Mouse (Mus musculus) forebrain, embryonic 16.5 days (tissue): ENCODE results near the gene Smtnl2. TPM values are rescaled to one million over a fixed set of nuclear protein-coding genes. Genes with fewer than 3 reads are reported as not detected.

Source experiments
- ATAC-seq: fragments of 200-750 bp; cut with Nextera tagmentation; 2 replicates; pipeline ENCODE4 v1.8.0; 2017; ENCODE audit warnings: mild to moderate bottlenecking, moderate library complexity
- H3K27ac ChIP-seq: fragments of 300-500 bp; sonication (generic); 2 replicates; pipeline ENCODE4 v1.5.1; 2014; ENCODE audit warnings: low read length, control low read depth
- H3K27me3 ChIP-seq: fragments of 300-500 bp; sonication (generic); replicated peaks from 2 replicates; pipeline ENCODE4 v1.6.1; 2014; ENCODE audit warnings: low read length; ENCODE audit not compliant: control insufficient read depth, insufficient read depth
- H3K36me3 ChIP-seq: fragments of 300-500 bp; sonication (generic); 2 replicates; pipeline ENCODE4 v1.6.1; 2014; ENCODE audit not compliant: control insufficient read depth, insufficient read depth
- H3K4me1 ChIP-seq: fragments of 300-500 bp; sonication (generic); replicated peaks from 2 replicates; pipeline ENCODE4 v1.6.1; 2014; ENCODE audit warnings: low read length; ENCODE audit not compliant: control insufficient read depth, insufficient read depth
- H3K4me2 ChIP-seq: fragments of 300-500 bp; sonication (generic); 2 replicates; pipeline ENCODE4 v1.6.1; 2014; ENCODE audit warnings: mild to moderate bottlenecking, low read length, control low read depth
- H3K4me3 ChIP-seq: fragments of 300-500 bp; sonication (generic); replicated peaks from 2 replicates; pipeline ENCODE4 v1.5.1; 2014; ENCODE audit warnings: mild to moderate bottlenecking, low read length, control low read depth
- H3K9ac ChIP-seq: fragments of 300-500 bp; sonication (generic); replicated peaks from 2 replicates; pipeline ENCODE4 v1.6.1; 2014; ENCODE audit warnings: low read depth, low read length, control low read depth
- H3K9me3 ChIP-seq: fragments of 300-500 bp; sonication (generic); 2 replicates; pipeline ENCODE4 v1.6.1; 2016; ENCODE audit warnings: low read length; ENCODE audit not compliant: control insufficient read depth
- WGBS: fragments of 180-500 bp; shearing (Covaris S2); extraction: QIAGEN DNeasy Blood & Tissue Kit; methylation state at CpG from one replicate; pipeline ENCODE4 v1.1.7; 2014; 5-methylcytosine and 5-hydroxymethylcytosine counted together
- polyA plus RNA-seq: library from polyadenylated mRNA; unstranded; fragments of >200 nt; fragmentation: Nextera tagmentation; extraction: Ambion mirVana; gene quantifications from 2 replicates; pipeline ENCODE4 v1.2.1, GENCODE M21; 2015

The Smtnl2 gene
- polyA plus RNA-seq, 1 experiment from 2014 or later = 8.0 TPM

DNA sequence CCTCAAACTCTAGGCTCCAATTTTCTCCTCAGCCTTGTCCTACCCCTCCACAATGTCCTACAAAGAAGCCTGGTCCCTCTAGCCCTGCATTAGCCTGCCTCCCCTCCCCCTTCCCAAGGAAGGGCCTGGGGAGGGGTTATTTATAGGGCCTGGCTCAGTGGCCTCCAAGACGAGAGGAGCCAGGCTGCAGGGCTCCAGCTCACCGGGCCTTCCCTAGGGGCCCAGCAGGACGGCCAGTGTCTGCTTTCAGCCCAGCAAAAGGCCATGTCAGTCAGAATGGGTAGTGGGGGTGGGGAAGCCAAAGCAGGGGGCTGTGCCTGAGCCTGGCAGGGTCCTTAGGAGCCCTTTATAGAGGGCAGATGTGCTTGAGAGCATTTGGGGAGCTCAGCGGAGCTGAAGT, 5.9 kb upstream of the Smtnl2 start:
- no peak for ATAC-seq
- Histone ChIP-seq H3K27me3 (no peaks in the 10 kb centered on the region), H3K27ac (no peak overlapping the region), H3K9me3 (no peaks in the 10 kb centered on the region), H3K4me2 (no peak overlapping the region), H3K9ac (no peak overlapping the region), H3K36me3 (no peaks in the 10 kb centered on the region), H3K4me1 (no peaks in the 10 kb centered on the region), H3K4me3 (no peak overlapping the region)
- WGBS = 6% methylated on average over 4 of the region's 4 CpGs

DNA sequence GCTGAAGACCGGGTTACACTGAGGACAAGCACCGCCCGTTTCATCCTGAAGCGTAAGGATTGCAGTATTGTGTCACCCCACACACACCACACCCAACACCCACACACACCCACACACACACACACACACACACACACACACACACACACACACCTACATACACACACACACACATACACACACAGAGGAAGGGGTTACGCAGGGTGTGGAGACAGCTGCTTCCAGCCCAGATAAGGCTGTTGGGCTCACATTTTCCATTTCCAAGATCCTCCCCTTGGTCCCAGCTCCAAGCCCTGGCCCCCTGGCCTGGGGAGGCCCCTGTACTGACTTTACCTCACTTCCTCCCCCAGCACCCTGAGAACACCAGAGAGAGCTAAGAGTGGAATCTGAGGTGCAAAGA, 5.2 kb upstream of the Smtnl2 start:
- H3K4me2 ChIP-seq = no peak overlapping the region
- 0 out of 2 replicates have a peak, but pooled peaks cover 1% of the 10 kb centered on the region for H3K27me3 ChIP-seq
- H3K36me3 ChIP-seq = no peaks in the 10 kb centered on the region
- peaks cover 2% of the 10 kb centered on the region for H3K4me1 ChIP-seq
- no peak overlapping the region for H3K4me3 ChIP-seq
- no peak overlapping the region for H3K27ac ChIP-seq
- no peak for ATAC-seq
- H3K9ac ChIP-seq = no peak overlapping the region
- 93% methylated on average over 5 of the region's 5 CpGs for WGBS
- H3K9me3 ChIP-seq = no peaks in the 10 kb centered on the region

DNA sequence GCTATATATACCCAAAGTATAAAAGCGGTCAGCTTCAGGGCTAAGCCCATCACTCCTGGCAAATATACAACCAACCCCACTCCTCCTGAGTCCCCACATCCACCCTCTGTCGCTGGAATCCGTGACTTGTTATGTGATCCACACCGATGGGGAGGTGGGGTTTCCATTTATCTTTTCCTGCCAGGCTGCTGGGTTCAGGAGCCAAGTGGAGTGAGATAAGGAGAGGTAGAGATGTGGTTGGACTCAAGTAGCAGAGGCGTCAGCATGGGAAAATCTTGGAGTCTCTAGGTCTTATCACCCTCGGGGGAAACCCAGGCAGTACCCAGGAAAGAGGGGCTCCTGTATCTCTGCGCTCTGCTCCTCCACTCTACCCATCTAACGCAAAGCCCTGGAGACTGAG, 3.6 kb upstream of the Smtnl2 start:
- 88% methylated on average over 8 of the region's 8 CpGs for WGBS
- no peak for ATAC-seq
- Histone ChIP-seq H3K4me2 (no peak overlapping the region), H3K36me3 (no peaks in the 10 kb centered on the region), H3K9ac (no peak overlapping the region), H3K4me1 (peaks cover 14% of the 10 kb centered on the region), H3K27ac (no peak overlapping the region), H3K4me3 (no peak overlapping the region), H3K27me3 (0 out of 2 replicates have a peak, but pooled peaks cover 2% of the 10 kb centered on the region), H3K9me3 (no peaks in the 10 kb centered on the region)

DNA sequence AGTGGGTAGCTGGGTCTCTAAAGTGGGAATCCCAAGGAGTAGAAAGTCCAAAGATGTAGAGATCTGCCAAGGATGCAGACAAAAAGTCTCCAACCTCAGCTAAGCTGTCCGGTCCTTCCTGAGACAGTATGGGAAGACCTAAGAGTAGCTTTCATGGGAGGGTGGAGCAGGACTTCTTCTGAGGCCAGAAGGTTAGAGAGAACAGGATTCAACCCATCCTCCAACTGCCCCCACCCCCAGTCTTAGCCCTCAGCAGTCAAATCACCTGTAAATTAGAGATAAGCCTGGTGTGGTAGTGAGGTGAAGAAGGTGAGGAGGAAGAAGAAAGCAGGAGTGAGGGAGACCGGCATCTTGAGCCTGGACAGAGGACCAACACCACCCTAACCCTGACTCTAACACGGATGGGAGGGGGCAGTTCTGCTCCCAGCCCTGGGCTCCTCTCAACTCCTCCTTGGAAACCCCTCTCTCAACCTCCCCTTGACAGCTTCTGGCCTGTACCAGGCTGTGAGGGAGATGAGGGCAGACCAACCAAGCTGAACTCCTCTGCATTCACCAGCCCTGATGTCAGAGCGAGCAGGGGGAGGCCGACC, 2.2 kb upstream of the Smtnl2 start:
- no peak overlapping the region for H3K4me2 ChIP-seq
- no peak for ATAC-seq
- no peaks in the 10 kb centered on the region for H3K36me3 ChIP-seq
- H3K4me1 ChIP-seq = peaks cover 14% of the 10 kb centered on the region
- WGBS = 64% methylated on average over 5 of the region's 5 CpGs
- no peak overlapping the region for H3K9ac ChIP-seq
- H3K4me3 ChIP-seq = no peak overlapping the region
- 0 out of 2 replicates have a peak, but pooled peaks cover 2% of the 10 kb centered on the region for H3K27me3 ChIP-seq
- no peaks in the 10 kb centered on the region for H3K9me3 ChIP-seq
- H3K27ac ChIP-seq = no peak overlapping the region

- H3K27ac ChIP-seq = no peak overlapping the region
- H3K36me3 ChIP-seq = no peaks in the 10 kb centered on the region
- no peak overlapping the region for H3K4me2 ChIP-seq
- no peak for ATAC-seq
- H3K27me3 ChIP-seq = 0 out of 2 replicates have a peak, but pooled peaks cover 2% of the 10 kb centered on the region
- H3K9me3 ChIP-seq = no peaks in the 10 kb centered on the region
- WGBS = 83% methylated on average over 7 of the region's 7 CpGs
- H3K4me1 ChIP-seq = peaks cover 14% of the 10 kb centered on the region
- H3K4me3 ChIP-seq = no peak overlapping the region
- H3K9ac ChIP-seq = no peak overlapping the region
These were observed 1.5 kb upstream of the Smtnl2 start for GRCm38 (mm10) chr11:72413016-72413415.

DNA sequence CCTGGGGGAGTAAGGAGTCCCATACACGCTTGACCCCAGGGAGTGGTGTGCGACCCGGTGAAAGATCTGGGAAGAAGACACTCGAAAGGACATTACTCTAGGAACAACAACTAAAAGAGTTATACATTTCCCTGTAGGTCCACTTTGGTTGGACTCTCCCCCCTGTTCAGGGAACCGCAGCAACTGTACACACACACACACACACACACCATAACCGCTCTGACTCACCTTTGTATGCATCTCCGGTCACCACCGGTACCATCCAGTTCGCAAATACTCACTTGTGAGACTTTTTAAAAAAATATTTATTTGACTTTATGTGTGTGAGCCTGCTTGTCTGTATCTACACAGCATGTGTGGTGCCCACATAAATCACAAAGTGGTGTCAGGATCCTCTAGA, 432 bp upstream of the Smtnl2 start:
- Histone ChIP-seq H3K27me3 (0 out of 2 replicates have a peak, but pooled peaks cover 2% of the 10 kb centered on the region), H3K9me3 (no peaks in the 10 kb centered on the region), H3K36me3 (no peaks in the 10 kb centered on the region), H3K4me2 (peak overlapping the region; percentile 95), H3K4me3 (peak overlapping the region; percentile 63), H3K4me1 (peaks cover 14% of the 10 kb centered on the region), H3K9ac (no peak overlapping the region; the same call in 1 of the 2 replicates), H3K27ac (no peak overlapping the region)
- WGBS = 32% methylated on average over 9 of the region's 9 CpGs
- ATAC-seq = no peak

DNA sequence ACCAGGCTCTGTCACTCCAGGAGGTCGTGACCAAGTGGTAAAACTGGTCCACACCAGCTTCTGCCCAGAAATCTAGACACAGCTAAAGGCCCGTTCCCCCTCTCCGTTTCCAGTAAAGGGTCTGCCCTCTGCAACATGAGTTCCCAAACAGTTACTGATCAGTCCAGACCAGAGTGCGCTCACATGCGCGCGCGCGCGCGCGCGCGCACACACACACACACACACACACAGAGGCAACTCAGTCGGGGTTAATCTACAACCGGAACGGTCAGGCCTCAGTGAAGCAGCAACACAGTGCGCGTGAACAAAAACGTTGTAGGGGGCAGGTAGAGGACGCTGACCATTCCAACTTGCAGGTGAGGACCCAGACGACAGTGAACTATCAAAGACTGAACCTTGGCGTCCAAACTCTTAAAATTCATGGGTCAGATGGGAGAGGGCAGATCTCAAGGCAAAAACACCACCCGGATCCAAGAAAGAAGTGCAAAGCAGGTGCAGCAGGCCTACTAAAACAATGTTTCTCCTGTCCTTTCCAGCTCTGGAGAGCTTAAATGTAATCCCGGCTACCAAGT, 906 bp downstream of the Smtnl2 start:
- no peak for ATAC-seq
- Histone ChIP-seq H3K9ac (peak overlapping the region; percentile 70; the same call in 1 of the 2 replicates), H3K9me3 (no peaks in the 10 kb centered on the region), H3K27ac (no peak overlapping the region), H3K4me3 (peak overlapping the region; percentile 63), H3K27me3 (0 out of 2 replicates have a peak, but pooled peaks cover 2% of the 10 kb centered on the region), H3K36me3 (no peaks in the 10 kb centered on the region), H3K4me2 (peak overlapping the region; percentile 95), H3K4me1 (peaks cover 14% of the 10 kb centered on the region)
- WGBS = 1% methylated on average over 25 of the region's 25 CpGs

DNA sequence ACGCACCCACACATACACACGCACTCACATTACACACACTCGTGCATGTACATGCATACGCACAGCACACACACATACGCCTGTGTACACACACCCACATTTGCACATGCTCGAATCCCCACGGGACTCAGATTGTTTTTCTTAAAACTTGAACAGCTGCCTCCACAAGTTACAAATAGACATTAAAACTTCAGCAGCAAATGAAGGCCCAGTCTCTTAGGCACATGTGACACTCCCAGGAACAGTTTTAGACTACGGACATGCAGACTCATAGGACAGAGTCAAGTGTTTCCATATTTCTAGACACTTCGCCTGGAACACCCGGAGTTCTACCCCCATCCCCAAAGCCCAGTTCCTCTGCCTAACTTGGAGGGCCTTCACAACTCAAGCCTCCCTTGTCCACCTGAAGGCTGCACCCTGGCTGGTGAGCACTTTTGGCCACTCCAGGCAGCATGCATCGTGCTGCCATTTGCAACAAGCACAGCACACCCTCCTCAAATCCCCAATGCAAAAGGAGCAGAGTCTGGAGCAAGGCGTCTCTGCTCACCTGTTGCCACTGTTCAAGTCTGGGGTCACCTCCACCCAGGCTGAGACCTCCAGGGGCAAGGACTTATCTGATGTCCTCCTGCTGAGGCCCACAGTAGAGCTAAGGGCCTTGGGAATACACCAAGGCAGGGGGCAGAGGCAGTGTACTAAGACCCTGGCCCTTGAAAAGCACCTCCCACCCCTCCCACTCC, 1.7 kb downstream of the Smtnl2 start:
- H3K4me2 ChIP-seq = no peak overlapping the region
- 0 out of 2 replicates have a peak, but pooled peaks cover 2% of the 10 kb centered on the region for H3K27me3 ChIP-seq

GRCm38 (mm10) chr11:72408451-72409170, 2.9 kb downstream of the Smtnl2 start:
- no peak overlapping the region for H3K9ac ChIP-seq
- H3K4me3 ChIP-seq = no peak overlapping the region
- no peak overlapping the region for H3K4me2 ChIP-seq
- H3K4me1 ChIP-seq = peaks cover 14% of the 10 kb centered on the region
- H3K36me3 ChIP-seq = no peaks in the 10 kb centered on the region
- H3K9me3 ChIP-seq = no peaks in the 10 kb centered on the region
- no peak for ATAC-seq
- WGBS = 65% methylated on average over 9 of the region's 9 CpGs
- 0 out of 2 replicates have a peak, but pooled peaks cover 2% of the 10 kb centered on the region for H3K27me3 ChIP-seq
- H3K27ac ChIP-seq = no peak overlapping the region

More for the DNA sequence above, 1.7 kb downstream of the Smtnl2 start:
- no peak for ATAC-seq
- Histone ChIP-seq H3K4me3 (no peak overlapping the region), H3K4me1 (peaks cover 14% of the 10 kb centered on the region), H3K9ac (no peak overlapping the region), H3K9me3 (no peaks in the 10 kb centered on the region), H3K36me3 (no peaks in the 10 kb centered on the region), H3K27ac (no peak overlapping the region)
- WGBS = 79% methylated on average over 12 of the region's 12 CpGs
